8 mouse cellular contexts compared by ENCODE assay signal in the genomic region with DNA sequence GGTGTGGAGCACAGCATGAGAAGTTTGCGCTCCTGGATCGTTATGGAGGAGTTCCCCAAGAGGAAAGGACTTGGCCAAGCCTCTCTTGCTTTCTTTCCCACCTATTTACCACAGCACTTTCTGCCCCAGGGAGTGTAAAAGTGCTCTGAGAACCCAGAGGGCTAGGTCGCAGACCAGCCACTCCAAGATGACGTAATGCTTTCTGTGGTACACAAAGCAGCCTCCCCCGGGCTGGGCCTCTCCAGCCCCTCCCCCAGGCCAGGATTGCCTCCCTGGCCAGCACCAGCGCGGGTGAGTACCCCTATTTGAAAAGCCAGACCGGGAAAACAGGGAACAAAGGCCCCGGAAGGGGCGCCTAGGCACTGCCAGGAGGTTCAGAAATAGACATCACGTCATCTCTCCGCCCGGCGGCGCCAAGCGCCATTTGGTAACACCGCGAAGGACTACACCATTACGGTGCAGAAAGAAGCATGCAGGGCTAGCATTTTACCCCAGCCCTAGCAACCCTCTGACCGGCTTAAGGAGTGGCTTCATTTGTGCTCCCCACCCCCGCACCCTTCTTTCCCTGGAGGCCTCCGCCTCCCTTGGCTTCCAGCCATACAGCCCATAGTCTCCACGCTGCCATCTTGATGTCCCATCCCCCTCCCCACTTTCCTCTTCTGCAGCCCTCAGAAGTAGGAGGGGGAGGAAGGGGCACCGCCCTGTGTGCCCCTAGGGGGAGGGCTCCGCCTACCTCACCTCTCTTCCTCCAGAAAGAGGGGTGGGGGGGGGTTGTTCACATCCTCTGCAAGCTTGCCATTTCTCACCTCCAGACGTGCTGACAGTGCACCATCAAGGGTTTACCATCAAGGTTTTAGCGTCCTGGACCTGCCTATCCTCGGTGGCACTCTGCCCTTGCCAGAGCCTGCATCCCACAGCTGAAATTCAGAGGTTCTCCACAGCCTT. TPM values are rescaled to one million over a fixed set of nuclear protein-coding genes. Genes with fewer than 3 reads are reported as not detected.
A peak's percentile ranks its signal among the peaks of the same experiment; 100 is the strongest.
DNase-seq lines count a peak whose midpoint lies in the region; ATAC-seq and TF ChIP-seq lines count a peak whose summit lies in the region.
"Not testable (repeated sequence)": the region's sequence is repeated elsewhere in the genome, so short reads cannot be mapped to it uniquely, and the experiment has no call there.

No protein-coding gene starts in this region.

- H3K27me3 ChIP-seq in Patski; hindbrain, embryonic 12.5 days; liver, postnatal 0 days (ENCODE audit: insufficient read depth, low read length); neural tube, embryonic 12.5 days (replicated peaks); stomach, postnatal 0 days (ENCODE audit: control insufficient read depth, insufficient read depth, low read length): not testable (repeated sequence)

- H3K4me2 ChIP-seq in hindbrain, embryonic 12.5 days (replicated peaks): peak overlapping the region; percentile 51
- peak overlapping the region; percentile 45; the same call in 1 of the 2 replicates for H3K4me2 ChIP-seq in liver, postnatal 0 days (ENCODE audit: low read depth, low read length)
- peak overlapping the region; percentile 57 for H3K4me2 ChIP-seq in neural tube, embryonic 12.5 days (replicated peaks)
- peak overlapping the region; percentile 45 for H3K4me2 ChIP-seq in stomach, postnatal 0 days (replicated peaks; ENCODE audit: low read depth)

- H3K27ac ChIP-seq in hindbrain, embryonic 12.5 days: peak overlapping the region; percentile 94
- not testable (repeated sequence) for H3K27ac ChIP-seq in liver, postnatal 0 days (ENCODE audit: low read depth)
- peak overlapping the region; percentile 77 for H3K27ac ChIP-seq in neural tube, embryonic 12.5 days
- 0 out of 2 replicates have a peak overlapping the region, but pooled peaks have one; percentile 35 for H3K27ac ChIP-seq in stomach, postnatal 0 days (replicated peaks)

- CTCF ChIA-PET in Patski (lab: Charles Lee): not testable (repeated sequence)

- H3K4me1 ChIP-seq in hindbrain, embryonic 12.5 days; liver, postnatal 0 days (ENCODE audit: insufficient read depth); neural tube, embryonic 12.5 days; stomach, postnatal 0 days (replicated peaks; ENCODE audit: control insufficient read depth, insufficient read depth): not testable (repeated sequence)

- WGBS in hindbrain, embryonic 12.5 days: 5% methylated on average over 20 of the region's 28 CpGs
- 15% methylated on average over 17 of the region's 28 CpGs for WGBS in liver, postnatal 0 days (ENCODE audit: insufficient replicate concordance)
- WGBS in neural tube, embryonic 12.5 days: under 1% methylated on average over 22 of the region's 28 CpGs
- 16% methylated on average over 20 of the region's 28 CpGs for WGBS in stomach, postnatal 0 days

- TF ChIP-seq CTCF in Patski (IDR thresholded peaks at IDR 0.05); liver, postnatal 0 days (IDR thresholded peaks at IDR 0.05; ENCODE audit: low read depth); stomach, postnatal 0 days (IDR thresholded peaks at IDR 0.05; ENCODE audit: low read depth): not testable (repeated sequence)

- ATAC-seq in Patski: peak; percentile 55
- peak; percentile 85 for ATAC-seq in hindbrain, embryonic 12.5 days (ENCODE audit: low FRiP score)
- peak; percentile 39 for ATAC-seq in liver, postnatal 0 days
- peak; percentile 81 for ATAC-seq in neural tube, embryonic 12.5 days (ENCODE audit: low FRiP score, low read depth)
- peak; percentile 75 for ATAC-seq in stomach, postnatal 0 days (ENCODE audit: low FRiP score, low TSS enrichment)

- H3K4me3 ChIP-seq in hindbrain, embryonic 12.5 days: peak overlapping the region; percentile 45
- not testable (repeated sequence) for H3K4me3 ChIP-seq in liver, postnatal 0 days (ENCODE audit: low read depth, low read length); stomach, postnatal 0 days (ENCODE audit: low read depth, low read length)
- H3K4me3 ChIP-seq in neural tube, embryonic 12.5 days: peak overlapping the region; percentile 47

- peak overlapping the region; percentile 65 for H3K9ac ChIP-seq in hindbrain, embryonic 12.5 days
- H3K9ac ChIP-seq in liver, postnatal 0 days (replicated peaks); stomach, postnatal 0 days (ENCODE audit: low read length): not testable (repeated sequence)
- H3K9ac ChIP-seq in neural tube, embryonic 12.5 days: peak overlapping the region; percentile 66

- TF ChIP-seq EP300 in liver, postnatal 0 days (IDR thresholded peaks at IDR 0.05; ENCODE audit: low read depth); stomach, postnatal 0 days (optimal IDR thresholded peaks at IDR 0.05): not testable (repeated sequence)

- not testable (repeated sequence) for DNase-seq in Patski (ENCODE audit: low read depth, low spot score)
- DNase-seq in cerebellum, postnatal 36 days: peak; percentile 81 to 82
- DNase-seq in frontal cortex, postnatal 36 days (ENCODE audit: low spot score in 2 of 2): peak; percentile 82 to 86
- peak; percentile 57 for DNase-seq in layer of hippocampus, adult 9-10 months (ENCODE audit: low spot score)
- peak; percentile 16 for DNase-seq in liver, postnatal 0 days
- DNase-seq in stomach, postnatal 0 days (ENCODE audit: low spot score): peak; percentile 38

- in situ Hi-C loops in Patski (cut with MboI; ENCODE audit: low pct_unique_long_range_greater_than_20kb): not testable (repeated sequence)

- H3K36me3 ChIP-seq in hindbrain, embryonic 12.5 days; liver, postnatal 0 days (replicated peaks; ENCODE audit: insufficient read depth, low read length); neural tube, embryonic 12.5 days; stomach, postnatal 0 days (ENCODE audit: control insufficient read depth, insufficient read depth, low read length): not testable (repeated sequence)

- H3K9me3 ChIP-seq in hindbrain, embryonic 12.5 days (replicated peaks); liver, postnatal 0 days (ENCODE audit: low read length); neural tube, embryonic 12.5 days; stomach, postnatal 0 days (ENCODE audit: control insufficient read depth, low read length): not testable (repeated sequence)

- POLR2A ChIA-PET in Patski (lab: Charles Lee): not testable (repeated sequence)

RNA-seq across cellular contexts. Expression of gene Gon4l, which starts 3.6 kb away (rescaled TPM):
- 45.0 TPM for polyA plus RNA-seq in Patski (2021)
- polyA plus RNA-seq in hindbrain, embryonic 12.5 days (2016; fragmentation: Nextera tagmentation; extraction: Ambion mirVana): 18.8 and 19.4 TPM in 2 replicates
- polyA plus RNA-seq in liver, postnatal 0 days (2015; fragmentation: Nextera tagmentation; extraction: Ambion mirVana): 1.5 and 1.6 TPM in 2 replicates
- 16.1 and 16.6 TPM in 2 replicates for polyA plus RNA-seq in neural tube, embryonic 12.5 days (2016; fragmentation: Nextera tagmentation; extraction: Ambion mirVana)
- polyA plus RNA-seq in stomach, postnatal 0 days (2015; fragmentation: Nextera tagmentation; extraction: Ambion mirVana): 2.8 TPM in 2 replicates

RNA-seq across cellular contexts. Expression of gene Syt11, which starts 56.5 kb away (rescaled TPM):
- 61.9 TPM for polyA plus RNA-seq in Patski (2021)
- polyA plus RNA-seq in hindbrain, embryonic 12.5 days (2016; fragmentation: Nextera tagmentation; extraction: Ambion mirVana): 153 and 157 TPM in 2 replicates
- polyA plus RNA-seq in liver, postnatal 0 days (2015; fragmentation: Nextera tagmentation; extraction: Ambion mirVana): 0.36 and 0.51 TPM in 2 replicates
- polyA plus RNA-seq in neural tube, embryonic 12.5 days (2016; fragmentation: Nextera tagmentation; extraction: Ambion mirVana): 199 and 209 TPM in 2 replicates
- polyA plus RNA-seq in stomach, postnatal 0 days (2015; fragmentation: Nextera tagmentation; extraction: Ambion mirVana): 9.6 and 10.1 TPM in 2 replicates
